Mouse (Mus musculus): ENCODE data around the gene Eps8. TPM values are rescaled to one million over a fixed set of nuclear protein-coding genes. Genes with fewer than 3 reads are reported as not detected.
"Not testable (repeated sequence)": the region's sequence is repeated elsewhere in the genome, so short reads cannot be mapped to it uniquely, and the experiment has no call there.

Eps8 gene
- polyA plus RNA-seq, 1 experiment from 2014 or later: 17.8 TPM

GRCm38 (mm10) chr6:137446116-137446515 is 208.6 kb downstream of the Eps8 start:
- not testable (repeated sequence) for H3K4me2 ChIP-seq; H3K9ac ChIP-seq; ATAC-seq (ENCODE audit: extremely low read depth, insufficient number of reproducible peaks, low FRiP score, low TSS enrichment); H3K27me3 ChIP-seq (replicated peaks); H3K27ac ChIP-seq (replicated peaks); H3K4me1 ChIP-seq; H3K9me3 ChIP-seq; H3K36me3 ChIP-seq; H3K4me3 ChIP-seq
- WGBS: 73% methylated on average over 7 of the region's 7 CpGs

GRCm38 (mm10) chr6:137443089-137443488 is 211.6 kb downstream of the Eps8 start:
- no peaks in the 10 kb centered on the region for H3K27me3 ChIP-seq (replicated peaks)
- WGBS: 79% methylated on average over 12 of the region's 12 CpGs
- no peaks in the 10 kb centered on the region for H3K9me3 ChIP-seq
- no peak overlapping the region for H3K27ac ChIP-seq (replicated peaks)
- H3K9ac ChIP-seq: no peak overlapping the region
- H3K4me2 ChIP-seq: no peak overlapping the region
- no peaks in the 10 kb centered on the region for H3K36me3 ChIP-seq
- no peak overlapping the region for H3K4me3 ChIP-seq
- ATAC-seq (ENCODE audit: extremely low read depth, insufficient number of reproducible peaks, low FRiP score, low TSS enrichment): no peak
- H3K4me1 ChIP-seq: peaks cover 12% of the 10 kb centered on the region

GRCm38 (mm10) chr6:137440559-137441486 is 213.9 kb downstream of the Eps8 start:
- no peak overlapping the region for H3K4me3 ChIP-seq
- H3K9ac ChIP-seq: no peak overlapping the region
- 57% methylated on average over 19 of the region's 19 CpGs for WGBS
- no peaks in the 10 kb centered on the region for H3K9me3 ChIP-seq
- no peak overlapping the region for H3K27ac ChIP-seq (replicated peaks)
- ATAC-seq (ENCODE audit: extremely low read depth, insufficient number of reproducible peaks, low FRiP score, low TSS enrichment): no peak
- H3K36me3 ChIP-seq: no peaks in the 10 kb centered on the region
- no peaks in the 10 kb centered on the region for H3K27me3 ChIP-seq (replicated peaks)
- H3K4me1 ChIP-seq: peaks cover 12% of the 10 kb centered on the region
- H3K4me2 ChIP-seq: no peak overlapping the region

GRCm38 (mm10) chr6:137437902-137438580 is 216.6 kb downstream of the Eps8 start:
- no peak for ATAC-seq (ENCODE audit: extremely low read depth, insufficient number of reproducible peaks, low FRiP score, low TSS enrichment)
- WGBS: 70% methylated on average over 16 of the region's 16 CpGs
- H3K27me3 ChIP-seq (replicated peaks): no peaks in the 10 kb centered on the region
- no peak overlapping the region for H3K4me2 ChIP-seq
- no peak overlapping the region for H3K27ac ChIP-seq (replicated peaks)
- peaks cover 12% of the 10 kb centered on the region for H3K4me1 ChIP-seq
- H3K4me3 ChIP-seq: no peak overlapping the region
- H3K36me3 ChIP-seq: no peaks in the 10 kb centered on the region
- H3K9ac ChIP-seq: no peak overlapping the region
- H3K9me3 ChIP-seq: no peaks in the 10 kb centered on the region

GRCm38 (mm10) chr6:137437486-137437885 is 217.2 kb downstream of the Eps8 start:
- H3K27me3 ChIP-seq (replicated peaks): no peaks in the 10 kb centered on the region
- 77% methylated on average over 4 of the region's 4 CpGs for WGBS
- ATAC-seq (ENCODE audit: extremely low read depth, insufficient number of reproducible peaks, low FRiP score, low TSS enrichment): no peak
- no peaks in the 10 kb centered on the region for H3K36me3 ChIP-seq
- H3K4me2 ChIP-seq: no peak overlapping the region
- H3K9ac ChIP-seq: no peak overlapping the region
- no peak overlapping the region for H3K4me3 ChIP-seq
- peaks cover 12% of the 10 kb centered on the region for H3K4me1 ChIP-seq
- no peak overlapping the region for H3K27ac ChIP-seq (replicated peaks)
- no peaks in the 10 kb centered on the region for H3K9me3 ChIP-seq

- Histone ChIP-seq H3K4me2 (no peak overlapping the region), H3K9me3 (0 out of 2 replicates have a peak, but pooled peaks cover 4% of the 10 kb centered on the region), H3K27me3 (replicated peaks) (no peaks in the 10 kb centered on the region), H3K36me3 (no peaks in the 10 kb centered on the region), H3K4me1 (no peaks in the 10 kb centered on the region), H3K4me3 (no peak overlapping the region), H3K9ac (no peak overlapping the region), H3K27ac (replicated peaks) (no peak overlapping the region; the same call in 1 of the 2 replicates)
- WGBS: 58% methylated on average over 14 of the region's 14 CpGs
- ATAC-seq (ENCODE audit: extremely low read depth, insufficient number of reproducible peaks, low FRiP score, low TSS enrichment): no peak
These were observed 221.0 kb downstream of the Eps8 start for GRCm38 (mm10) chr6:137433521-137434137.

Other genes with a start within 250 kb of the Eps8 start
- 114 and 124 TPM in 2 replicates for gene Strap, start 80.2 kb upstream of the Eps8 start, polyA plus RNA-seq (2015; fragmentation: Nextera tagmentation; extraction: Ambion mirVana)
- 47.7 and 53.8 TPM in 2 replicates for gene Dera, start 99.7 kb upstream of the Eps8 start, polyA plus RNA-seq (2015; fragmentation: Nextera tagmentation; extraction: Ambion mirVana)

All from heart, embryonic 13.5 days (tissue).